ENCODE assay signal across 17 mouse cellular contexts in genomic region chr1:176826931-176827330, GRCm38 (mm10). TPM values are rescaled to one million over a fixed set of nuclear protein-coding genes. Genes with fewer than 3 reads are reported as not detected.
DNase-seq lines count a peak whose midpoint lies in the region; ATAC-seq and TF ChIP-seq lines count a peak whose summit lies in the region.
"Had no signal": no experiment of that assay in that cellular context is flagged by ENCODE, and none has a peak within 500 bp of the region (broad histone marks: within the 10 kb centered on the region; RNA-seq: fewer than 3 reads in every experiment).

No protein-coding gene starts in this region.

- TF ChIP-seq CTCF in gastrocnemius, adult 2 months (IDR thresholded peaks at IDR 0.05) = no peak
- TF ChIP-seq CTCF in embryonic fibroblast, embryonic 13.5 days (IDR thresholded peaks at IDR 0.05; ENCODE audit: borderline replicate concordance, insufficient read depth, low read length) = no peak

- TF ChIP-seq POLR2A in embryonic fibroblast, embryonic 13.5 days (IDR thresholded peaks at IDR 0.05; ENCODE audit: low read depth, low read length) = no peak
- no peak for TF ChIP-seq POLR2A in myocyte (IDR thresholded peaks at IDR 0.05; ENCODE audit: insufficient read length, low read depth)

- no peak overlapping the region for H3ac ChIP-seq in myocyte (ENCODE audit: control insufficient read depth, insufficient read length)

- no peak overlapping the region for H3K4me2 ChIP-seq in liver, embryonic 16.5 days (ENCODE audit: low read depth, low read length)
- peak overlapping the region; percentile 69 for H3K4me2 ChIP-seq in myocyte (ENCODE audit: low read depth)
- H3K4me2 ChIP-seq: forebrain, embryonic 13.5 days; heart, embryonic 13.5 days; hindbrain, embryonic 15.5 days had no signal

- peaks cover 5% of the 10 kb centered on the region for H3K79me2 ChIP-seq in myocyte (ENCODE audit: control insufficient read depth, insufficient read depth)

- no peaks in the 10 kb centered on the region for H3K27me3 ChIP-seq in liver, embryonic 16.5 days (ENCODE audit: control insufficient read depth, insufficient read depth, low read depth, low read length)
- no peaks in the 10 kb centered on the region for H3K27me3 ChIP-seq in myocyte (ENCODE audit: control insufficient read depth, insufficient read depth, insufficient read length)
- H3K27me3 ChIP-seq: forebrain, embryonic 13.5 days; heart, embryonic 13.5 days; hindbrain, embryonic 15.5 days had no signal

- intact Hi-C loops in gastrocnemius, adult 2 months (cut with DNase I) = no loop called here

- DNase-seq in gastrocnemius, adult 2 months = no peak
- no peak for DNase-seq in gastrocnemius, postnatal 4 days (ENCODE audit: low spot score in 2 of 2)
- DNase-seq in liver = no peak
- DNase-seq in spleen, postnatal 4 days (ENCODE audit: low spot score in 2 of 2) = no peak
- DNase-seq: cerebellum, adult 8-10 months; layer of hippocampus, postnatal 36 days; thymus, postnatal 36 days had no signal

- H3K4me3 ChIP-seq in gastrocnemius, adult 2 months = no peak overlapping the region
- no peak overlapping the region for H3K4me3 ChIP-seq in liver, embryonic 16.5 days (ENCODE audit: low read depth, low read length)
- H3K4me3 ChIP-seq in embryonic fibroblast, embryonic 13.5 days (ENCODE audit: insufficient read depth, low read length) = no peak overlapping the region
- no peak overlapping the region for H3K4me3 ChIP-seq in myocyte
- H3K4me3 ChIP-seq: erythroblast, embryonic 14.5 days; forebrain, embryonic 13.5 days; heart, embryonic 13.5 days; hindbrain, embryonic 15.5 days had no signal

- peak overlapping the region; percentile 88 for H3K27ac ChIP-seq in gastrocnemius, adult 2 months
- H3K27ac ChIP-seq in liver, embryonic 16.5 days (ENCODE audit: low read length) = peak overlapping the region; percentile 70
- peak overlapping the region; percentile 71; the same call in 1 of the 2 replicates for H3K27ac ChIP-seq in embryonic fibroblast, embryonic 13.5 days (ENCODE audit: insufficient read depth, low read length)
- H3K27ac ChIP-seq: forebrain, embryonic 13.5 days; hindbrain, embryonic 15.5 days; liver, embryonic 14.5 days had no signal

- no peak overlapping the region for H3K9ac ChIP-seq in liver, embryonic 16.5 days (ENCODE audit: low read depth, low read length)
- H3K9ac ChIP-seq: forebrain, embryonic 13.5 days; heart, embryonic 13.5 days; hindbrain, embryonic 15.5 days; liver, embryonic 14.5 days had no signal

- 50% methylated on average over 4 of the region's 4 CpGs for WGBS in liver, embryonic 16.5 days (ENCODE audit: insufficient replicate concordance)

- H3K4me1 ChIP-seq in liver, embryonic 16.5 days (ENCODE audit: control insufficient read depth, low read depth, low read length) = peaks cover 37% of the 10 kb centered on the region
- H3K4me1 ChIP-seq in embryonic fibroblast, embryonic 13.5 days (ENCODE audit: control insufficient read depth, insufficient read depth, low read length) = peaks cover 24% of the 10 kb centered on the region; the same call in 1 of the 2 replicates

- H3K36me3 ChIP-seq in liver, embryonic 16.5 days (ENCODE audit: control insufficient read depth, insufficient read depth) = no peaks in the 10 kb centered on the region
- peaks cover 5% of the 10 kb centered on the region for H3K36me3 ChIP-seq in myocyte (ENCODE audit: control insufficient read depth, insufficient read depth)
- H3K36me3 ChIP-seq: hindbrain, embryonic 15.5 days had no signal

- no peak for ATAC-seq in liver, embryonic 16.5 days (ENCODE audit: low read depth)
- no peak for ATAC-seq in CD4-positive, CD25-positive, alpha-beta regulatory T cell, adult 4 months
- ATAC-seq: forebrain, embryonic 13.5 days; intestine, embryonic 16.5 days had no signal

- no peaks in the 10 kb centered on the region for H3K9me3 ChIP-seq in liver, embryonic 16.5 days (replicated peaks; ENCODE audit: control insufficient read depth, low read length)
- H3K9me3 ChIP-seq: forebrain, embryonic 13.5 days; heart, embryonic 13.5 days; hindbrain, embryonic 15.5 days had no signal

TF ChIP-seq in myocyte, 11 proteins besides CTCF, POLR2A, EP300 and RAD21:
- TF ChIP-seq MYOD1 (IDR thresholded peaks at IDR 0.05; ENCODE audit: control insufficient read depth in 1 of 3, insufficient read length in 2 of 3, low read depth in 2 of 3) (no peak), USF1 (IDR thresholded peaks at IDR 0.05; ENCODE audit: low read depth) (no peak), POLR2AphosphoS2 (IDR thresholded peaks at IDR 0.05; ENCODE audit: insufficient read length, low read depth) (no peak), MYOG (IDR thresholded peaks at IDR 0.05; ENCODE audit: control insufficient read depth in 1 of 3, insufficient read depth in 1 of 3, insufficient read length in 2 of 3, low read depth in 2 of 3) (no peak), MAX (IDR thresholded peaks at IDR 0.05; ENCODE audit: low read depth) (no peak), CEBPB (IDR thresholded peaks at IDR 0.05; ENCODE audit: insufficient read depth, poor library complexity, severe bottlenecking) (no peak), REST (IDR thresholded peaks at IDR 0.05; ENCODE audit: insufficient read depth, insufficient read length) (no peak)

RNA-seq across cellular contexts. Expression of gene Sdccag8, which starts 12.5 kb away (rescaled TPM):
- total RNA-seq in gastrocnemius, adult 2 months (2021) = 1 to 10 TPM; 4.0 to 4.9 TPM
- total RNA-seq in gastrocnemius, postnatal 4 days (2021) = 1 to 10 TPM; 8.3 to 8.4 TPM
- polyA plus RNA-seq in liver, embryonic 16.5 days (2015; fragmentation: Nextera tagmentation; extraction: Ambion mirVana) = 4.9 and 5.2 TPM in 2 replicates
- 14.0 and 14.3 TPM in 2 replicates for polyA plus RNA-seq in embryonic fibroblast, embryonic 13.5 days (2011; ENCODE audit: insufficient read length, low read depth, missing spikeins)
- 8.4 TPM for polyA plus RNA-seq in myocyte (2012; fragmentation: generic; extraction: Trizol)
- polyA plus RNA-seq in CD4-positive, CD25-positive, alpha-beta regulatory T cell, adult 4 months (2017; shearing (Covaris generic)) = 10 to 100 TPM; 25.3 to 25.5 TPM

RNA-seq across cellular contexts. Expression of gene Cep170, which starts 13.1 kb away (rescaled TPM):
- total RNA-seq in gastrocnemius, adult 2 months (2021) = 10 to 100 TPM; 14.5 to 16.2 TPM
- total RNA-seq in gastrocnemius, postnatal 4 days (2021) = 10 to 100 TPM; 59.8 to 65.1 TPM
- polyA plus RNA-seq in liver, embryonic 16.5 days (2015; fragmentation: Nextera tagmentation; extraction: Ambion mirVana) = 4.5 and 6.4 TPM in 2 replicates
- 117 and 137 TPM in 2 replicates for polyA plus RNA-seq in embryonic fibroblast, embryonic 13.5 days (2011; ENCODE audit: insufficient read length, low read depth, missing spikeins)
- 15.4 TPM for polyA plus RNA-seq in myocyte (2012; fragmentation: generic; extraction: Trizol)
- 10 to 100 TPM; 12.1 to 13.0 TPM for polyA plus RNA-seq in CD4-positive, CD25-positive, alpha-beta regulatory T cell, adult 4 months (2017; shearing (Covaris generic))
